Mouse (Mus musculus) brown adipose tissue, adult 24 weeks (tissue): ENCODE data around the gene Sec22c. TPM values are rescaled to one million over a fixed set of nuclear protein-coding genes. Genes with fewer than 3 reads are reported as not detected.

ENCODE experiments used
- H3K27ac ChIP-seq: fragments of 200-500 bp; replicated peaks from 2 replicates; pipeline ENCODE4 v1.5.1; 2012; ENCODE audit warnings: low read depth, mild to moderate bottlenecking, low read length
- H3K4me1 ChIP-seq: fragments of 200-500 bp; 2 replicates; pipeline ENCODE4 v1.6.1; 2012; ENCODE audit warnings: low read length, mixed read lengths; ENCODE audit not compliant: control insufficient read depth, insufficient read depth, insufficient read length
- H3K4me3 ChIP-seq: fragments of 200-500 bp; 2 replicates; pipeline ENCODE4 v1.5.1; 2012; ENCODE audit warnings: low read depth, mild to moderate bottlenecking, low read length, moderate library complexity; ENCODE audit not compliant: insufficient read depth
- polyA plus RNA-seq: library from polyadenylated mRNA; stranded (reverse); fragments of >200 nt; gene quantifications from 2 replicates; pipeline ENCODE4 v1.2.4, GENCODE M21; 2012; ENCODE audit not compliant: missing spikeins, insufficient read depth, insufficient read length

Gene Sec22c
- polyA plus RNA-seq, 1 experiment = 2.1 TPM

GRCm38 (mm10) chr9:121647026-121647425, 58.3 kb downstream of the Sec22c start:
- H3K4me3 ChIP-seq = no peak overlapping the region
- H3K27ac ChIP-seq = no peak overlapping the region
- H3K4me1 ChIP-seq = no peaks in the 10 kb centered on the region; the same call in 1 of the 2 replicates

GRCm38 (mm10) chr9:121644855-121645254, 60.4 kb downstream of the Sec22c start:
- H3K4me1 ChIP-seq = no peaks in the 10 kb centered on the region; the same call in 1 of the 2 replicates
- H3K27ac ChIP-seq = no peak overlapping the region
- H3K4me3 ChIP-seq = no peak overlapping the region

- H3K27ac ChIP-seq = no peak within 1 kb of the TSS
- H3K4me3 ChIP-seq = peak within 1 kb of the TSS; percentile 46
- no peaks in the 10 kb centered on the region; the same call in 1 of the 2 replicates for H3K4me1 ChIP-seq
These were observed 62.7 kb downstream of the Sec22c start, which contains the start of gene Vipr1 for GRCm38 (mm10) chr9:121642401-121643181. Vipr1 (plus strand) TSS chr9:121642716.

- Histone ChIP-seq H3K27ac (no peak within 1 kb of the TSS), H3K4me3 (peak within 1 kb of the TSS; percentile 46), H3K4me1 (no peaks in the 10 kb centered on the region; the same call in 1 of the 2 replicates)
These were observed 63.3 kb downstream of the Sec22c start, which contains the start of gene Lyzl4 for GRCm38 (mm10) chr9:121642001-121642400. Lyzl4 (minus strand) TSS chr9:121642096.

GRCm38 (mm10) chr9:121641235-121641915, 63.9 kb downstream of the Sec22c start:
- H3K4me3 ChIP-seq = peak overlapping the region; percentile 40
- no peaks in the 10 kb centered on the region; the same call in 1 of the 2 replicates for H3K4me1 ChIP-seq
- H3K27ac ChIP-seq = no peak overlapping the region

GRCm38 (mm10) chr9:121639790-121640189, 65.5 kb downstream of the Sec22c start:
- Histone ChIP-seq H3K27ac (no peak overlapping the region), H3K4me3 (no peak overlapping the region), H3K4me1 (no peaks in the 10 kb centered on the region; the same call in 1 of the 2 replicates)

GRCm38 (mm10) chr9:121635835-121636576, 69.3 kb downstream of the Sec22c start:
- H3K4me3 ChIP-seq = no peak overlapping the region
- H3K27ac ChIP-seq = no peak overlapping the region
- H3K4me1 ChIP-seq = no peaks in the 10 kb centered on the region

GRCm38 (mm10) chr9:121633306-121633705, 72.0 kb downstream of the Sec22c start:
- no peak overlapping the region for H3K4me3 ChIP-seq
- H3K27ac ChIP-seq = no peak overlapping the region
- H3K4me1 ChIP-seq = no peaks in the 10 kb centered on the region

GRCm38 (mm10) chr9:121632891-121633290, 72.4 kb downstream of the Sec22c start:
- H3K4me3 ChIP-seq = no peak overlapping the region
- no peak overlapping the region for H3K27ac ChIP-seq
- H3K4me1 ChIP-seq = no peaks in the 10 kb centered on the region

GRCm38 (mm10) chr9:121631946-121632345, 73.3 kb downstream of the Sec22c start:
- Histone ChIP-seq H3K4me3 (no peak overlapping the region), H3K27ac (no peak overlapping the region), H3K4me1 (no peaks in the 10 kb centered on the region)

GRCm38 (mm10) chr9:121630627-121631026, 74.7 kb downstream of the Sec22c start:
- no peak overlapping the region for H3K27ac ChIP-seq
- no peaks in the 10 kb centered on the region for H3K4me1 ChIP-seq
- H3K4me3 ChIP-seq = no peak overlapping the region

Other genes starting within 250 kb of the Sec22c start
- not detected in 2 replicates for gene Cck, start 209.8 kb downstream of the Sec22c start, polyA plus RNA-seq
- gene Lyzl4, start 63.4 kb downstream of the Sec22c start, polyA plus RNA-seq = not detected in 2 replicates
- gene Vipr1, start 62.8 kb downstream of the Sec22c start, polyA plus RNA-seq = not detected in 2 replicates
- gene Ss18l2, start 4.8 kb upstream of the Sec22c start, polyA plus RNA-seq = 149 and 182 TPM in 2 replicates
- 20.7 and 21.6 TPM in 2 replicates for gene Nktr, start 13.7 kb upstream of the Sec22c start, polyA plus RNA-seq
- gene Zfp651, start 53.8 kb upstream of the Sec22c start, polyA plus RNA-seq = 8.7 and 10.4 TPM in 2 replicates
- 1.4 and 2.2 TPM in 2 replicates for gene Klhl40, start 72.1 kb upstream of the Sec22c start, polyA plus RNA-seq
- 1.7 and 2.4 TPM in 2 replicates for gene Hhatl, start 87.0 kb upstream of the Sec22c start, polyA plus RNA-seq
- gene Ccdc13, start 134.0 kb upstream of the Sec22c start, polyA plus RNA-seq = not detected in 2 replicates
- 439 and 453 TPM in 2 replicates for gene Higd1a, start 152.9 kb upstream of the Sec22c start, polyA plus RNA-seq
- gene Ackr2, start 192.9 kb upstream of the Sec22c start, polyA plus RNA-seq = 1.5 TPM in 1 of 2 replicates, not detected in the other
- gene Cyp8b1, start 210.8 kb upstream of the Sec22c start, polyA plus RNA-seq = not detected in 2 replicates
- 0.28 TPM in 1 of 2 replicates, not detected in the other for gene Fam198a, start 245.5 kb upstream of the Sec22c start, polyA plus RNA-seq